Mouse (Mus musculus): Measurements from ENCODE around the gene Rdm1.
"Not testable (repeated sequence)": the region's sequence is repeated elsewhere in the genome, so short reads cannot be mapped to it uniquely, and the experiment has no call there.

Rdm1 gene

GRCm38 (mm10) chr11:101626995-101627856, at the start of gene Rdm1:
TSS of gene Rdm1 (plus strand) at chr11:101627195.
- peak; percentile 74 to 77 for DNase-seq (ENCODE audit: low spot score in 2 of 2)

- DNase-seq (ENCODE audit: low spot score in 2 of 2) = no peak
These were observed 45.8 kb upstream of the Rdm1 start for GRCm38 (mm10) chr11:101581081-101581764.

- peak; percentile 66 to 71 for DNase-seq (ENCODE audit: low spot score in 2 of 2)
These were observed 44.6 kb upstream of the Rdm1 start, which contains the start of gene Tmem106a for GRCm38 (mm10) chr11:101582054-101583035. TSS of gene Tmem106a (plus strand) at chr11:101582242.

GRCm38 (mm10) chr11:101583205-101583604, 43.8 kb upstream of the Rdm1 start:
- no peak for DNase-seq (ENCODE audit: low spot score in 2 of 2)

GRCm38 (mm10) chr11:101585031-101585430, 42.0 kb upstream of the Rdm1 start:
- not testable (repeated sequence) for DNase-seq (ENCODE audit: low spot score in 2 of 2)

GRCm38 (mm10) chr11:101585805-101586204, 41.2 kb upstream of the Rdm1 start:
- no peak for DNase-seq (ENCODE audit: low spot score in 2 of 2)

GRCm38 (mm10) chr11:101587676-101588075, 39.3 kb upstream of the Rdm1 start:
- DNase-seq (ENCODE audit: low spot score in 2 of 2) = no peak

- no peak for DNase-seq (ENCODE audit: low spot score in 2 of 2)
These were observed 38.1 kb upstream of the Rdm1 start for GRCm38 (mm10) chr11:101588868-101589267.

GRCm38 (mm10) chr11:101589444-101589843, 37.6 kb upstream of the Rdm1 start:
- DNase-seq (ENCODE audit: low spot score in 2 of 2) = no peak

GRCm38 (mm10) chr11:101589989-101590624, 36.9 kb upstream of the Rdm1 start:
- no peak for DNase-seq (ENCODE audit: low spot score in 2 of 2)

- DNase-seq (ENCODE audit: low spot score in 2 of 2) = no peak
These were observed 27.8 kb upstream of the Rdm1 start, which contains the start of gene Gm11634 for GRCm38 (mm10) chr11:101599156-101599555. TSS of gene Gm11634 (minus strand) at chr11:101599256.

- DNase-seq (ENCODE audit: low spot score in 2 of 2) = no peak
These were observed 24.5 kb upstream of the Rdm1 start for GRCm38 (mm10) chr11:101602491-101602890.

GRCm38 (mm10) chr11:101604116-101604515, 22.9 kb upstream of the Rdm1 start:
- DNase-seq (ENCODE audit: low spot score in 2 of 2) = no peak

GRCm38 (mm10) chr11:101604531-101605453, 22.2 kb upstream of the Rdm1 start:
- peak; percentile 46 to 77 for DNase-seq (ENCODE audit: low spot score in 2 of 2)

GRCm38 (mm10) chr11:101607134-101607533, 19.9 kb upstream of the Rdm1 start:
- not testable (repeated sequence) for DNase-seq (ENCODE audit: low spot score in 2 of 2)

GRCm38 (mm10) chr11:101610445-101610844, 16.6 kb upstream of the Rdm1 start:
- no peak for DNase-seq (ENCODE audit: low spot score in 2 of 2)

- DNase-seq (ENCODE audit: low spot score in 2 of 2) = no peak
These were observed 13.4 kb upstream of the Rdm1 start for GRCm38 (mm10) chr11:101613596-101613995.

- DNase-seq (ENCODE audit: low spot score in 2 of 2) = no peak
These were observed 12.9 kb upstream of the Rdm1 start for GRCm38 (mm10) chr11:101614116-101614515.

- no peak for DNase-seq (ENCODE audit: low spot score in 2 of 2)
These were observed 11.6 kb upstream of the Rdm1 start for GRCm38 (mm10) chr11:101615380-101615779.

GRCm38 (mm10) chr11:101616104-101616503, 10.9 kb upstream of the Rdm1 start:
- no peak for DNase-seq (ENCODE audit: low spot score in 2 of 2)
